Mouse (Mus musculus) heart, adult 18-20 months (tissue): ENCODE measurements around the gene Gm10974. TPM values are rescaled to one million over a fixed set of nuclear protein-coding genes. Genes with fewer than 3 reads are reported as not detected.

Experiments used
- DNase-seq, 2 experiments: peaks; one replicate each; pipeline ENCODE4 v3.0.0; 2021 to 2022; ENCODE audit warnings: mixed read lengths in 1 of 2
- long read RNA-seq, 2 experiments: library from polyadenylated mRNA; stranded (forward); transcript quantifications; one replicate each; pipeline ENCODE4 v2.0.0; 2021
- total RNA-seq, 2 experiments: library from RNA; stranded (reverse); gene quantifications; 2 replicates each; pipeline ENCODE4 v1.2.3; 2021

Gm10974 gene
- total RNA-seq, result not detected
- long read RNA-seq, experiment 1, result 0 reads
- long read RNA-seq, experiment 2, result 0 reads

- peak; percentile 57 to 67 for DNase-seq
These were observed at the start of gene Gm10974 for GRCm38 (mm10) chr7:66365904-66366303. Gene Gm10974 (plus strand): TSS chr7:66365905.

GRCm38 (mm10) chr7:66318147-66318546 lies 47.6 kb upstream of the Gm10974 start:
- DNase-seq, result no peak

GRCm38 (mm10) chr7:66320996-66321395 lies 44.7 kb upstream of the Gm10974 start:
- peak in 1 of 2 experiments; percentile 26 for DNase-seq

- peak; percentile 53 to 74 for DNase-seq
These were observed 42.3 kb upstream of the Gm10974 start for GRCm38 (mm10) chr7:66323252-66324015.

- DNase-seq, result peak in 1 of 2 experiments; percentile 32
These were observed 40.2 kb upstream of the Gm10974 start for GRCm38 (mm10) chr7:66325419-66326053.

GRCm38 (mm10) chr7:66327516-66327915 lies 38.2 kb upstream of the Gm10974 start:
- DNase-seq, result peak in 1 of 2 experiments; percentile 1

- DNase-seq, result peak; percentile 46 to 71
These were observed 35.1 kb upstream of the Gm10974 start for GRCm38 (mm10) chr7:66330610-66331009.

GRCm38 (mm10) chr7:66332340-66332739 lies 33.4 kb upstream of the Gm10974 start:
- DNase-seq, result peak; percentile 54 to 69

- DNase-seq, result no peak
These were observed 31.7 kb upstream of the Gm10974 start for GRCm38 (mm10) chr7:66333906-66334500.

- no peak for DNase-seq
These were observed 28.8 kb upstream of the Gm10974 start for GRCm38 (mm10) chr7:66336955-66337354.

- DNase-seq, result peak; percentile 52 to 71
These were observed 26.1 kb upstream of the Gm10974 start for GRCm38 (mm10) chr7:66339625-66340024.

GRCm38 (mm10) chr7:66340044-66340443 lies 25.7 kb upstream of the Gm10974 start:
- no peak for DNase-seq

- DNase-seq, result peak; percentile 71 to 90
These were observed 23.4 kb upstream of the Gm10974 start for GRCm38 (mm10) chr7:66342323-66342722.

GRCm38 (mm10) chr7:66342831-66343230 lies 22.9 kb upstream of the Gm10974 start:
- peak; percentile 38 to 46 for DNase-seq

GRCm38 (mm10) chr7:66343307-66343706 lies 22.4 kb upstream of the Gm10974 start:
- no peak for DNase-seq

- DNase-seq, result no peak
These were observed 18.6 kb upstream of the Gm10974 start for GRCm38 (mm10) chr7:66346959-66347663.

GRCm38 (mm10) chr7:66348588-66348987 lies 17.1 kb upstream of the Gm10974 start:
- DNase-seq, result no peak

GRCm38 (mm10) chr7:66349670-66350069 lies 16.0 kb upstream of the Gm10974 start:
- DNase-seq, result no peak

- DNase-seq, result no peak
These were observed 14.6 kb upstream of the Gm10974 start for GRCm38 (mm10) chr7:66351074-66351473.

GRCm38 (mm10) chr7:66354911-66355310 lies 10.8 kb upstream of the Gm10974 start:
- no peak for DNase-seq

GRCm38 (mm10) chr7:66355791-66356522 lies 9.7 kb upstream of the Gm10974 start:
- no peak for DNase-seq

GRCm38 (mm10) chr7:66358461-66358860 lies 7.2 kb upstream of the Gm10974 start:
- DNase-seq, result no peak
